Mouse (Mus musculus) thymus, postnatal 4 days (tissue): Measurements from ENCODE around the gene Maml3.

ENCODE experiments used
- DNase-seq: peaks from one replicate; pipeline ENCODE4 v3.0.0; 2021

Gene Maml3

DNA sequence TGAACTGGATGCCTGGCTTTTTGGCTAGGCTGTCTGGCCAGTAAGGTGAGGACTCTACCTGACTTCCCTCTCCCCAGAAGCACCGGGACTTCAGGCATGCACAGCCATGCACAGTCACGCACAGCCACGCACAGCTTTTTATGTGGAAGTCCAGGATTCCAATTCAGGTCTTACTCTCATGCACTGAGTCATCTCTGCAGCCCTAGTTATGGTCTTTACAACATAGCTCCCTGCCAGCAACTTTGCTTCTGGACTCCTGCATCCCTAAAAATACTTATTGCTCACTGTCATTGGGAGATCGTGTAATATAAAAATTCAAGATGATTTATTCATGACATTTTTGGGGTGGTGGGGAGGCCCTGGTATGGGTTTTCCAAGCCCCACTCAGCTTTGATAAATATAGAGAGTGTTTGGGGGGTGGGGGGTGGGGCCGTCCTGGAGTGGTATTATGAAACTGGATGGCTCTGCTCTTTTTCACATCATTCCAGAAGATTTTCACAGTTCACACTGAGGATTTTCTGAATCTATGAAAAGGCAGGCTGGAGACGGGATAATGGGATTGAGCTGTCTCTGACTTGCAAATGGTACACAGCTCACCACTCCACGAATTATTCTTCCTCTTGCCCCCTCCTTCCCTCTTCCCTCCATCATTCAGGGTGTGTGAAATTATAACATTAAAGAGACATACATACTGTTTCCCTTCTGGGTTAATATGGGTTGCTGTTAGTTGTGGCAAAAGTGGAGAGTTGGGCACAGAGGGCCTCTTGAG lies 288.2 kb downstream of the Maml3 start:
- no peak for DNase-seq

DNA sequence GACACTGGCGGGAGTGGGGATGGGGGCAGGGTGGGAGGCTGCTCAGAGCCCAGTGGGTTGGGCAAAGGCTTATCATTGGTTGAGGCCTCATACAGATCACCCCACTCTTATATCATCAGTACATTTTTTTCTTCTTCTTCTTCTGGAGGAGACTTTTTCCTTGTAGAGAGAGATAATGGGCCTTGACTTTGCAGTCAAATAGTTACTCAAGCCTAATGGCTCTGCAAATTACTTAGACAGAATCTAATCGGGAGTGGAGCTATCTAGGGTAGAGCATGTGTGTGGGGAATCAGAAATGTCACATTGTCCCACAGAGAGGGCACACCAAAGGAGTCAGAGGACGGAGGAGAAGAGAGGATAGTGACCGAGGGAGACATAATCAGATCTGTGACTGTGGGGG lies 290.8 kb downstream of the Maml3 start:
- no peak for DNase-seq

GRCm38 (mm10) chr3:51813186-51813585 lies 291.7 kb downstream of the Maml3 start:
- DNase-seq = no peak

DNA sequence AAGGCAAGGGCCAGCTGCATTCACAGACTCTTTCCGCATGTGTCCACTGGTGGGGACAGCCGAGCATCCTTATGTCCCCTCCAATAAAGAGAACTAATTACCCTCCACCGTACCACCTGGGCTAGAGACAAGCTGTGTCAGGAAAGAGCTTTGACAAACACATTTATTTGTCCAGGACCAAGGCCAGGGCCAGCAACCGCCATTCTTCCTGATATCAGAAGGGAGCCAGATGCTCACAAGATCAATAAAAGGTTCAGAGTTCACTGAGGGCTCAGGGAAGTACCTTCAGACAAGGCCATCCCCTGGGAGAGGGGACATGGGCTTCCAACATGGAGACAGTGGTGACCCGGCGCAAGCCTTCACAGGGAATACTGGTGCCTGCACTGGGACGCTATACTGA lies 294.1 kb downstream of the Maml3 start:
- no peak for DNase-seq

DNA sequence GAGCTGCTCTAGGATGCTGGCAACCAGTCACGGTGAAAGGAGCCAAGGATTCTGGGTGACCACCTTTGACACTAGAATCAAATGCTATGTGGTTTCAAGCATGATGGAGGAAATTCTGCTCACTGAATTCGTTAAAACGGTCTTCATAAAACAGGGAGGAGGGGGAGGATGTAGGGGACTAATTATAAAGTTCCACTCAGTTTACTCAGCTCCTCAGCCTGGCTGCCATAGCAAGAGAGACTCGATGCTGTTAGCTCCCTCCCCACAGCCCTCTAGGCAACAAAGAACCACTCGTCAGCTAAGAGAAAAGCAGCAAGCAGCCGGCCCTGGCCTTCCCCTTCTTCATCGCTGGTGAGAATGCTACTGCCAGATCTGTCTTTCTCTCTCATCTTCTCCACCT lies 295.1 kb downstream of the Maml3 start:
- no peak for DNase-seq

DNA sequence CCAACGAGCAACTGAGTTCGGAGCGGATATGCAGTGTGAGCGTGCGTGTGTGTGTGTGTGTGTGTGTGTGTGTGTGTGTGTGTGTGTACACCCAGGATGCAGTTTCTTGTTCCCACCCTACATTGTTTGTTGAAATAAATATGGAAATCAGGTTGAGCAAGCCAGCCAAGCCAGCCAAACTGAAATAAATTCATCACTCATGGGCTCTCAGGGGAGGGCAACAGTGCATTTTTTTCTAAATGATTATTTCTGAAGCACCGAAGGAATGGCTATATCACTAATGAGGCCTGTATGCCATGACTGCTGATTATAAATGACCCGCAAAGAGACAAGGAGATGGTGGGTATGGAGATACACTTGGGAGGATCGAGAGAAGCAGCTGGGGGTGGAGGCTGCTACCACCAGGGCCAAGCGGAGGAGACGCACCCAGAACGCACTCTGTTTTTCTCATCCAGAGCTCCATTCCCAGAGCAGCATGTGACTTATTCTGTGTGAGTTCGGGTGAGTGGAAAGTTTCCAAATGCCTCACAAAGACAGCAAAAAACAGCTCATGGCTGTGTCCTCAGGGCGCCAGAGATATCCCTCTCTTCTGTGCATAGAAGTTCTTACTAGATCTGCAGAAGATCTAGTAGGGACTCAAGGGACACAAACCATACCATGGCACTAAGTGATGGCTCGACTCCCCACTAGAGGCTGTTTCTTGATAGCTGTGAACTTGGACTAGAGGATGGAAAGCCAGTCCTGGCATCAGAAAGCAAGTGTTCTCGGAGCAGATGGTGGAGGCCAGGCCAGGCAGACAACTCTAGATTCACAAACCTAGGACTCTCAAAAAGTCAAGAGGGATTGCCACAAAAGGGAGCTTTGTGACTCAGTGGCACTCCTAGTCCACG lies 296.6 kb downstream of the Maml3 start:
- DNase-seq = no peak

GRCm38 (mm10) chr3:51805488-51806318 lies 299.2 kb downstream of the Maml3 start:
- no peak for DNase-seq

- DNase-seq = no peak
Measured at GRCm38 (mm10) chr3:51803903-51804302, 301.0 kb downstream of the Maml3 start.

DNA sequence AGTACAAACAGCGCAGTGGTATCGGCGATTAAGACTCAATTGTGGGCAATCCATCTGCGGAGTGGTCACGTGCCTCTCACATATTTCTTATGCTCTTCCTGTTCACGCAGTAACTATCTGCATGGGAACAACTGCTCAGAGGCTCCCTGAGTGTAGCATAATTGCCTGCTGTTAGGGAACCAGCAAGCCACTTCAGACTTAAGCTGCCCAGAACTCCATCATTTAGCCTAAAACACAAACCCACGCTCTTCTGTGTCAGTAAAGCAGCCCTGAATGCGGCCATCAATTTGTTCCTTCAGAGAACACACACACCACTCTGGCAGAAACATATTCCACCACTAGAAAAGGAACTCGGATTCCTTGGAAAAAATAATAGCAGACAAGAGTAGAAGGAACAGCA lies 305.2 kb downstream of the Maml3 start:
- no peak for DNase-seq

DNA sequence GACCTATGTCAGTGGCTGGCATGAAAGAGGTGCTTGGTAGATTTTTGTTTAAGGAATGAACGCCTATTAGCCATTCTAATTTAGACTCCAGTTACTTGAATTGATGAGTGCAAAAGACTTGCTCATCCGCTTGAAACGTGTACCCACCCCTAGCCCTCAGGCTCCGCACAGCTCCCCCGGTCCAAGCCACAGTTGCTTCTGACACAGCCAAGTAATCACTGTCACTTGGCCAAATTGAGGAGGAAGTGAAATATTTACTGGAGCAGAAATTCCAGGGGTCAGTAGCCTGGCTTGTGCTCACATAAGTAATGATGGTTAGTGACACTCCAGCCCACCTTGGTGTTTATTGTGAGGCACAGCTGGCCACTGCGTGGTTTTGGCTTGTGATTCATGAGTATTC lies 308.0 kb downstream of the Maml3 start:
- DNase-seq = no peak

DNA sequence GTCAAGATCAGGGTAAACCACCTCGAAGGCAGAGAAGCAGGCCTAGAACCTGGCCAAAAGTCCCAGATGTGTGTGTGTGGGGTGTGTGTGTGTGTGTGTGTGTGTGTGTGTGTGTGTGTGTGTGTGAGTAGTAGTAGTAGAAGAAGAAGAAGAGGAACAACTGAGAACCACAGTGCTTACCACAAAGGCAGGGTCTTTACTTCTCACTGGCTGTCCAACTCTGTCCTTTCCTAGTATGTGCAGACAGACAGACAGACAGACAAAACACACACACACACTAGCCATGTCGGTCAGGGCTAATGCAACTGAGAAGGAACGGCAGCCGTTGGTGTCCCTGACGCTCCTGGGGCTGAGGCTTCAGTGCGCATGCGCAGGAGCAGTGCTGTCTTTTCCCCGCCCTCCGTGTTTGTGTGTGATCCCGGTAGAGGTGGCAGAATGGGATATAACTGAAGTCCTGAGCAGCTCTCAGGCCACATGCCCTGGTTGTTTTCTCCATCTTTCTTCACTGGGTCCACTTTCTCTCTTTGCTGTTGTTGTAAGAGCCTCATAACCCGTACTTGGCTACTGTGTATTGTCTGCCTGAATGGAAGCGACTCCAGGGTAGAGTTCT lies 308.6 kb downstream of the Maml3 start:
- DNase-seq = peak; percentile 69

GRCm38 (mm10) chr3:51791542-51791941 lies 313.3 kb downstream of the Maml3 start:
- no peak for DNase-seq

DNA sequence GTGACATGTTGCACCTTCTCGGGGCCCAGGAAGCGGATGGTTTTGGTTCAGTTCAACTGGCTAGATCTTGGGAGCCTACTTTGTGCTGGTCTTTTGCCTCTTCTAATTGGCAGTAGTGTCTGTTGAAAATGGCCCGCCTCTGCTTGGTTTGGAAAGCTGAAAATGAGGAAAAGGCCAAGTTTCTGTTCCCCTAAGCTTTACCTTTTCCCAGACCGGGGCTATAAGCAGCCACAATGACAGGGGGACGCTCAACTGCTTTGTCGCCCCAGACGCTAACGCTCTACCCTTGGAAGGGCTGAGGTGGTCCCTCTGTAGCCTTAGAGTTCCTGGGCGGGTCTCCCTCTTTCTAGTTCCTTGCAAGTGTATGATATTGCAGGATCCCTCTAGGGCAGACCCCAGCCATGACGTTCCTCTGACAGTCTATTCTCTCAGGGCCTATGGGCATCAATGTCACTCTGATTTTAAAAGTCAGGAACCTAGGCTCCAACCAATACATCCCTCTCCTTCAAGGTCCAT lies 315.4 kb downstream of the Maml3 start:
- no peak for DNase-seq

DNA sequence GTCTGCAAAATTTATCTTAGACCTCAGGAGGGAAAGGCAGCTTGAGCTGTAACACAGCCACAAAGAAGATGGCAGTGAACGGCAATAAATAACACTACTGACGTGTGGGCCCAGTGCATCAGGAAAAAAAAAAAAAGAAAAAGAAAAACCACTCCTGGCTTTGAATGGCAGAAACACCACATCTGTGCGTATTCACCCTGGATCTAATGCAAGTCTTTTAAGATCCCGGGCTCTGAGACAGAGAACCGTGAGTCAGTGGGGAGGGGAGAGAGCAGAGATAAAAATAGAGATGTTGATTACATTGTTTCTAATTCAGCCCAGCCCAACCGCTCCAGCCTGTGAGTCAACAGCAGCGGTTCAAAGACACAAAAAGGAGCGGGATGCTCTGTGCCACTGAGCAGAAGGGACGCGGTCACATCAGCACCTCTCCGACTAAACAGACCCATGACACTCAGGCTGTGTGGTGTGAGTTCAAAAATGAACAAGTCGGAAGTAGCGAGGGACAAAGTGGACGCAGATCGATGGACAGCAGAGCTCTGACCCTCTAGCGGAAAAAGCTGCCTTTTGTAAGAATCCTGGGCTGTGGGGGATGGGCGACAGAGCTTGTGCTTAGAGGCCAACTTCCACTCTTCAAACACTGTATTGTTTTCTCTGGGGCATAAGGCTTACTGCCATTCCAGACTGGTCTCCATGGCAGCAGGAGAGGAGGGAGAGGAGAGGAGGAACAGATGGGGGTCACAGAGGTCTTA lies 316.1 kb downstream of the Maml3 start:
- DNase-seq = peak; percentile 64

DNA sequence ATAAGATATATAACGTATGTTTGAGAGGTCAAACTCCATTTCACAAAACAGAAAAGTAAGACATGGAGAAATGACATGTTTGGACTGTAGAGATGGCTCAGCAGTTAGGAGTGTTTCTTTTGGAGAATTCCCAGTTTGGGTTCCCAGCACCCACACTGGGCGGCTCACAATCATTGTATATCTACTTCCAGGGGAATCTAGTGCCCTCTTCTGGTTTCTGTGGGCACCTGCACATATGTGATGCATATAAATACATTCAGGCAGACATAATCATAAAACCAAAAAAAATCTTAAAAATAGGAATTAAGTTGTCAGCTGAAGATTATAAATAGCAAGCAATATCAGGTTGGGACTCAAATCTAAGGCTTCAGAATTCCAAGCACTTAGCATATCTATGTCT lies 316.9 kb downstream of the Maml3 start:
- no peak for DNase-seq

- no peak for DNase-seq
Measured at GRCm38 (mm10) chr3:51785796-51786195, 319.1 kb downstream of the Maml3 start.

DNA sequence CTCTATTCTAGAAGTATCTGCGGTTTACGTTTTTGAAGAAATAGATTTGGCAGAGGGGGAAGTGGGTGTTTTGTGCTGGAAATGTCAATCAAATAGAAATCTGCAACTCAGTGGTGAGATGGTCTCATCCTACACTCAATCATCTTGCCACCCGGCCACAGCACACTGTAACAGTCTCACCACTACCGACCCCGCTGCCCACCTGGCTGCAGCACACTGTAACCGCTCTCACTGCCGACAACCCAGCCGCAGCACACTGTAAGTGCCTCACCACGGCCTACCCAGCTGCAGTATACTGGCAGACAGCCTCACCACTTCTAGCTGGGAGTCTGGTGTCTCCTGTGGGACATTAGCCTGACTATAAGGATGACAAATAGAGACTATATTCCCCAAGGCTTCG lies 322.7 kb downstream of the Maml3 start:
- peak; percentile 52 for DNase-seq

DNA sequence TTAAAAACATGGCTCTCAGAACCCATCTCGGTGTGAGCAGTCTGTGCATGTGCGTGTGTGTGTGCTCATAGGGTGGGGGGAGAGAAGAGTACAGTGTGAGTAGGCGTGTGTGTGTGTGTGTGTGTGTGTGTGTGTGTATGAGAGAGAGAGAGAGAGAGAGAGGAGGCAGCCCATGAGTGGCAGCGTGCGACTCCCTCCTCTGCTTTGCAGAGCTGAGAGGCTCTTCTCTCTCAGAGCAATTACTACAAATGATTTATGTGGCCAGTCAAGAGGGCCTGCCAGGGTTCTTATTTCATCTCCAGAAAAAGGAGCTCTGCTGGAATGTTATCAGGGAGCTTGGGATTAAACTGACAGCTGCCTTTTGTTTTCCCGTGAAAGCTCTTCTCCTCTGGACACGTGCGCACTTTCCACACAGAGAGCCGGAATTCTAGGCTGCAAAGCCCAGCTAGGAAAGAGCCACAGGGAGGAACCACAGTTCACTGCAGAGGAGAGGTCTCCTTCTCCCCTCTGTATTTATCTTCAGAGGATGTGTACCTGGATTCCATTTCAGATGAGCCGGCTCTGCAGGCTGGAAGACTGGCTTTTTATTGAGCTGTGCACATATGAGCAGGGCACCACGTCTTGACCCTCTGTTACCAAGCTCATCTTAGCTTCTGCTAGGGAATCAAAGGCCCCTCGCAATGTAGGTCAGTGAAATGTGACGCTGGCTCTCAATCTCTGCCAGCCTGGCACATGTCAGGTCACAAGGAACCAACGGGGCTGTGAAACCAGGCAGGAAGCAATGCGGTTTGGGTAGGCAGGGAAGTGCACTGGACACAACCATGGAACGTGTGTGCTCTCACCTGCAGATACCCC lies 325.9 kb downstream of the Maml3 start:
- no peak for DNase-seq

DNA sequence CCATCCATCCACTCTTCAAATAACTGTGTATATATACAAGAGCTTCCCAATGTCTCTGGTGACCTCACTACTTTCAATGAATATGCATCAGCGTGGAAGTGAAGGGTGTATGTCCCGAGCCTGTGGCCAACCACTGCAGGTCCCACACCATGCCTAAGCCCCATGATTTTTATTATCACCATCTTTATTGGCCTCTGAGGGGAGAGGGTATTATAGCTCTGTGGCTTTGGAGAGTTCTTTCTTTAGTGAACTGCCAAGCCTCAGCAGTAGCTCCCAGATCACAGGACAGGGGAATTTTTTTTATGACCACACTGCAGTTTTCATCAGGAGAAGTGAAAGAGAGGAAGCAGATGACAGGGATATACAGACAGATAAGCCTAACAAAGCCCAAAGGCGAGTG lies 326.7 kb downstream of the Maml3 start:
- no peak for DNase-seq

GRCm38 (mm10) chr3:51776018-51776611 lies 328.8 kb downstream of the Maml3 start:
- no peak for DNase-seq
